ENCODE assay signal across 18 mouse cellular contexts in the genomic region with DNA sequence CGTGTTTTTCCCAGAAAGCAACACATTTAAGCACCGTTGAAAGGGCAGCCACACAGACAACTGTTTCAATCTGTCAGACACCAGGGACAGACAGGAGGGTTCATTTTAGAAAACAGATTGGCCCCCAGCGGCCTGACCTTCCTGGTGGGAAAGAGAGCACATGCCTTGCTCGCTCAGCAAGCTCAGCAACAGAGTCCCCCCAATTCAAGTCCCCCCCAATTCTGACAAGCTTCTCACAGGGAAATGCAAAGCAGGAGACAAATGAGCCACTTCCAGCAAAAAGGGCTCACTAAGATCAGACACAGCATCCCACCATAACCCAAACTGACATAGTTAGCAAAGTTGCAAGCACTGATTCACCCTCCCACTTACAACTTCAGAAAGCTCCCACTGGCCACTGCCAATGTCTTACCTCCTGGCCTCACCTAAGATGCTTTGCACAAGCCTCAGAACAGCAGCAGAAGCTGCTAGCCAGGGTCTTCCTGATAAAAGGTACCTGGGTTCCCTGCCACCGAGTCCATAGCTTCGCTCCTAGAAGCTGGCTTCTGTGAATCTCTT.
A peak's percentile ranks its signal among the peaks of the same experiment; 100 is the strongest.
DNase-seq lines count a peak whose midpoint lies in the region; ATAC-seq and TF ChIP-seq lines count a peak whose summit lies in the region.
"Had no signal": no experiment of that assay in that cellular context is flagged by ENCODE, and none has a peak within 500 bp of the region (broad histone marks: within the 10 kb centered on the region; RNA-seq: fewer than 3 reads in every experiment).

No protein-coding gene starts in this region.

- TF ChIP-seq CTCF in hindbrain, postnatal 0 days (IDR thresholded peaks at IDR 0.05; ENCODE audit: low read depth) = no peak
- no peak for TF ChIP-seq CTCF in lung, embryonic 14.5 days (IDR thresholded peaks at IDR 0.05; ENCODE audit: low read depth)

- no peak overlapping the region for H3K9ac ChIP-seq in hindbrain, embryonic 12.5 days
- H3K9ac ChIP-seq in hindbrain, postnatal 0 days (replicated peaks; ENCODE audit: low read length) = no peak overlapping the region
- H3K9ac ChIP-seq in lung, embryonic 14.5 days = no peak overlapping the region
- H3K9ac ChIP-seq in forebrain, embryonic 16.5 days (replicated peaks; ENCODE audit: low read depth, low read length) = 0 out of 2 replicates have a peak overlapping the region, but pooled peaks have one; percentile 29
- no peak overlapping the region for H3K9ac ChIP-seq in midbrain, embryonic 15.5 days
- H3K9ac ChIP-seq: liver, embryonic 13.5 days had no signal

- peak; percentile 59 for ATAC-seq in hindbrain, embryonic 12.5 days (ENCODE audit: low FRiP score)
- no peak for ATAC-seq in hindbrain, postnatal 0 days
- ATAC-seq in lung, embryonic 14.5 days (ENCODE audit: insufficient read depth) = no peak
- no peak for ATAC-seq in forebrain, embryonic 16.5 days
- no peak for ATAC-seq in midbrain, embryonic 15.5 days (replicated peaks)
- ATAC-seq: lung, postnatal 0 days had no signal

- no peaks in the 10 kb centered on the region for H3K36me3 ChIP-seq in hindbrain, embryonic 12.5 days
- H3K36me3 ChIP-seq in hindbrain, postnatal 0 days (ENCODE audit: insufficient read depth, low read length) = no peaks in the 10 kb centered on the region
- no peaks in the 10 kb centered on the region for H3K36me3 ChIP-seq in lung, embryonic 14.5 days (ENCODE audit: insufficient read depth)
- H3K36me3 ChIP-seq in forebrain, embryonic 16.5 days (ENCODE audit: control insufficient read depth, insufficient read depth) = no peaks in the 10 kb centered on the region
- H3K36me3 ChIP-seq in midbrain, embryonic 15.5 days (replicated peaks) = no peaks in the 10 kb centered on the region
- H3K36me3 ChIP-seq: limb, embryonic 10.5 days; liver, embryonic 13.5 days had no signal

- no peak for DNase-seq in hindbrain, postnatal 0 days (ENCODE audit: low spot score)
- DNase-seq in lung, embryonic 14.5 days = no peak
- DNase-seq in lung, postnatal 25 days (ENCODE audit: low spot score) = no peak
- no peak for DNase-seq in adrenal gland, postnatal 10 days
- DNase-seq in T-cell, adult 2 months (ENCODE audit: low spot score) = no peak
- DNase-seq: adrenal gland, postnatal 25 days; B cell, adult 2 months; cerebellum, adult 9-10 months; gastrocnemius, postnatal 25 days; liver, embryonic 13.5 days; thymus, postnatal 36 days had no signal

- peaks cover 14% of the 10 kb centered on the region; the same call in 1 of the 2 replicates for H3K27me3 ChIP-seq in hindbrain, embryonic 12.5 days
- no peaks in the 10 kb centered on the region for H3K27me3 ChIP-seq in hindbrain, postnatal 0 days (ENCODE audit: insufficient read depth, low read length)
- no peaks in the 10 kb centered on the region for H3K27me3 ChIP-seq in lung, embryonic 14.5 days (ENCODE audit: insufficient read depth, low read length)
- no peaks in the 10 kb centered on the region for H3K27me3 ChIP-seq in forebrain, embryonic 16.5 days (replicated peaks; ENCODE audit: control insufficient read depth, insufficient read depth, low read length)
- no peaks in the 10 kb centered on the region for H3K27me3 ChIP-seq in midbrain, embryonic 15.5 days (replicated peaks)
- H3K27me3 ChIP-seq: liver, embryonic 13.5 days; megakaryocyte, embryonic 14.5 days had no signal

- no peak overlapping the region for H3K4me3 ChIP-seq in hindbrain, embryonic 12.5 days
- H3K4me3 ChIP-seq in hindbrain, postnatal 0 days (ENCODE audit: low read length) = no peak overlapping the region
- no peak overlapping the region for H3K4me3 ChIP-seq in lung, embryonic 14.5 days (ENCODE audit: low read depth, low read length)
- H3K4me3 ChIP-seq in forebrain, embryonic 16.5 days (replicated peaks; ENCODE audit: low read length) = no peak overlapping the region
- H3K4me3 ChIP-seq in midbrain, embryonic 15.5 days = no peak overlapping the region
- H3K4me3 ChIP-seq: limb, embryonic 10.5 days; liver, embryonic 13.5 days; megakaryocyte, embryonic 14.5 days had no signal

- H3K4me1 ChIP-seq in hindbrain, embryonic 12.5 days = peaks cover 30% of the 10 kb centered on the region
- H3K4me1 ChIP-seq in hindbrain, postnatal 0 days (ENCODE audit: insufficient read depth, low read length) = 0 out of 2 replicates have a peak, but pooled peaks cover 4% of the 10 kb centered on the region
- H3K4me1 ChIP-seq in lung, embryonic 14.5 days (ENCODE audit: insufficient read depth) = peaks cover 5% of the 10 kb centered on the region; the same call in 1 of the 2 replicates
- H3K4me1 ChIP-seq in forebrain, embryonic 16.5 days (replicated peaks; ENCODE audit: control insufficient read depth, insufficient read depth, low read length) = peaks cover 20% of the 10 kb centered on the region
- H3K4me1 ChIP-seq in midbrain, embryonic 15.5 days = peaks cover 25% of the 10 kb centered on the region
- H3K4me1 ChIP-seq: liver, embryonic 13.5 days; megakaryocyte, embryonic 14.5 days had no signal

- no peak overlapping the region for H3K4me2 ChIP-seq in hindbrain, embryonic 12.5 days (replicated peaks)
- H3K4me2 ChIP-seq in hindbrain, postnatal 0 days (ENCODE audit: low read depth, low read length) = no peak overlapping the region
- no peak overlapping the region for H3K4me2 ChIP-seq in lung, embryonic 14.5 days
- H3K4me2 ChIP-seq in forebrain, embryonic 16.5 days (ENCODE audit: low read length) = no peak overlapping the region
- H3K4me2 ChIP-seq in midbrain, embryonic 15.5 days = no peak overlapping the region
- H3K4me2 ChIP-seq: liver, embryonic 13.5 days had no signal

- WGBS in hindbrain, embryonic 12.5 days = 21% methylated on average over 6 of the region's 6 CpGs
- WGBS in hindbrain, postnatal 0 days = 36% methylated on average over 6 of the region's 6 CpGs
- WGBS in lung, embryonic 14.5 days = 44% methylated on average over 6 of the region's 6 CpGs
- 18% methylated on average over 6 of the region's 6 CpGs for WGBS in forebrain, embryonic 16.5 days
- 16% methylated on average over 6 of the region's 6 CpGs for WGBS in midbrain, embryonic 15.5 days

- H3K27ac ChIP-seq in hindbrain, embryonic 12.5 days = no peak overlapping the region
- H3K27ac ChIP-seq in hindbrain, postnatal 0 days = no peak overlapping the region
- H3K27ac ChIP-seq in lung, embryonic 14.5 days (ENCODE audit: low read depth) = peak overlapping the region; percentile 9; the same call in 1 of the 2 replicates
- H3K27ac ChIP-seq in forebrain, embryonic 16.5 days (ENCODE audit: low read length) = peak overlapping the region; percentile 23; the same call in 1 of the 2 replicates
- H3K27ac ChIP-seq in midbrain, embryonic 15.5 days = 0 out of 2 replicates have a peak overlapping the region, but pooled peaks have one; percentile 12
- H3K27ac ChIP-seq: limb, embryonic 10.5 days; liver, embryonic 13.5 days; stomach, postnatal 0 days had no signal

- H3K9me3 ChIP-seq in hindbrain, embryonic 12.5 days (replicated peaks) = no peaks in the 10 kb centered on the region
- H3K9me3 ChIP-seq in hindbrain, postnatal 0 days (ENCODE audit: low read length) = no peaks in the 10 kb centered on the region
- no peaks in the 10 kb centered on the region for H3K9me3 ChIP-seq in lung, embryonic 14.5 days (ENCODE audit: low read depth, low read length)
- no peaks in the 10 kb centered on the region for H3K9me3 ChIP-seq in forebrain, embryonic 16.5 days (ENCODE audit: control insufficient read depth, low read length)
- no peaks in the 10 kb centered on the region for H3K9me3 ChIP-seq in midbrain, embryonic 15.5 days
- H3K9me3 ChIP-seq: limb, embryonic 10.5 days; liver, embryonic 13.5 days had no signal

Comparison
In these comparisons a context has a peak if more than half of its experiments do, and no peak if none do; other contexts are left out.
1. H3K27ac ChIP-seq: peak in lung, embryonic 14.5 days (single experiment), forebrain, embryonic 16.5 days (single experiment) and midbrain, embryonic 15.5 days (single experiment); none in hindbrain, embryonic 12.5 days (single experiment) and hindbrain, postnatal 0 days (single experiment).